Mouse (Mus musculus): ENCODE results near the gene Gm49387.

Gm49387 gene

GRCm38 (mm10) chr14:31640346-31640889 lies at the start of gene Gm49387:
Gm49387 (minus strand) TSS chr14:31640878.
- DNase-seq (ENCODE audit: extremely low read depth, insufficient read length, low spot score) = no peak

- no peak for DNase-seq (ENCODE audit: extremely low read depth, insufficient read length, low spot score)
Measured at GRCm38 (mm10) chr14:31686231-31686630, 45.6 kb upstream of the Gm49387 start.

GRCm38 (mm10) chr14:31685680-31686079 lies 45.0 kb upstream of the Gm49387 start:
- no peak for DNase-seq (ENCODE audit: extremely low read depth, insufficient read length, low spot score)

GRCm38 (mm10) chr14:31684343-31685040 lies 43.8 kb upstream of the Gm49387 start:
- no peak for DNase-seq (ENCODE audit: extremely low read depth, insufficient read length, low spot score)

GRCm38 (mm10) chr14:31683610-31684009 lies 42.9 kb upstream of the Gm49387 start:
- no peak for DNase-seq (ENCODE audit: extremely low read depth, insufficient read length, low spot score)

- DNase-seq (ENCODE audit: extremely low read depth, insufficient read length, low spot score) = no peak
Measured at GRCm38 (mm10) chr14:31681931-31682555, 41.4 kb upstream of the Gm49387 start.

- no peak for DNase-seq (ENCODE audit: extremely low read depth, insufficient read length, low spot score)
Measured at GRCm38 (mm10) chr14:31681291-31681690, 40.6 kb upstream of the Gm49387 start.

- no peak for DNase-seq (ENCODE audit: extremely low read depth, insufficient read length, low spot score)
Measured at GRCm38 (mm10) chr14:31680656-31681055, 40.0 kb upstream of the Gm49387 start.

GRCm38 (mm10) chr14:31671635-31672320 lies 31.1 kb upstream of the Gm49387 start:
- DNase-seq (ENCODE audit: extremely low read depth, insufficient read length, low spot score) = peak; percentile 59

- DNase-seq (ENCODE audit: extremely low read depth, insufficient read length, low spot score) = peak; percentile 80
Measured at GRCm38 (mm10) chr14:31669642-31670490, 29.2 kb upstream of the Gm49387 start.

- peak; percentile 94 for DNase-seq (ENCODE audit: extremely low read depth, insufficient read length, low spot score)
Measured at GRCm38 (mm10) chr14:31669161-31669611, 28.5 kb upstream of the Gm49387 start.

- DNase-seq (ENCODE audit: extremely low read depth, insufficient read length, low spot score) = peak; percentile 49
Measured at GRCm38 (mm10) chr14:31668326-31668725, 27.6 kb upstream of the Gm49387 start.

GRCm38 (mm10) chr14:31667741-31668140 lies 27.1 kb upstream of the Gm49387 start:
- DNase-seq (ENCODE audit: extremely low read depth, insufficient read length, low spot score) = no peak

- no peak for DNase-seq (ENCODE audit: extremely low read depth, insufficient read length, low spot score)
Measured at GRCm38 (mm10) chr14:31666931-31667705, 26.4 kb upstream of the Gm49387 start.

GRCm38 (mm10) chr14:31665566-31665940 lies 24.9 kb upstream of the Gm49387 start:
- no peak for DNase-seq (ENCODE audit: extremely low read depth, insufficient read length, low spot score)

GRCm38 (mm10) chr14:31664903-31665565 lies 24.4 kb upstream of the Gm49387 start:
- DNase-seq (ENCODE audit: extremely low read depth, insufficient read length, low spot score) = no peak

GRCm38 (mm10) chr14:31664100-31664902 lies 23.6 kb upstream of the Gm49387 start:
- DNase-seq (ENCODE audit: extremely low read depth, insufficient read length, low spot score) = peak; percentile 52

- DNase-seq (ENCODE audit: extremely low read depth, insufficient read length, low spot score) = no peak
Measured at GRCm38 (mm10) chr14:31663376-31664099, 22.9 kb upstream of the Gm49387 start.

Measured in 3134 (cell line).